Mouse (Mus musculus): ENCODE measurements around the gene Wnt10b. TPM values are rescaled to one million over a fixed set of nuclear protein-coding genes. Genes with fewer than 3 reads are reported as not detected.
"Not testable (repeated sequence)": the region's sequence is repeated elsewhere in the genome, so short reads cannot be mapped to it uniquely, and the experiment has no call there.

Wnt10b gene
- not detected in 3 replicates for total RNA-seq (2017)

GRCm38 (mm10) chr15:98777762-98778161, at the start of gene Wnt10b:
Gene Wnt10b, minus strand, starts transcription at chr15:98778150.
- no peak for ATAC-seq (replicated peaks; ENCODE audit: insufficient number of reproducible peaks, low FRiP score, low TSS enrichment, poor library complexity, severe bottlenecking)

- no peak for ATAC-seq (replicated peaks; ENCODE audit: insufficient number of reproducible peaks, low FRiP score, low TSS enrichment, poor library complexity, severe bottlenecking)
Measured at GRCm38 (mm10) chr15:98827611-98828011, 49.7 kb upstream of the Wnt10b start.

DNA sequence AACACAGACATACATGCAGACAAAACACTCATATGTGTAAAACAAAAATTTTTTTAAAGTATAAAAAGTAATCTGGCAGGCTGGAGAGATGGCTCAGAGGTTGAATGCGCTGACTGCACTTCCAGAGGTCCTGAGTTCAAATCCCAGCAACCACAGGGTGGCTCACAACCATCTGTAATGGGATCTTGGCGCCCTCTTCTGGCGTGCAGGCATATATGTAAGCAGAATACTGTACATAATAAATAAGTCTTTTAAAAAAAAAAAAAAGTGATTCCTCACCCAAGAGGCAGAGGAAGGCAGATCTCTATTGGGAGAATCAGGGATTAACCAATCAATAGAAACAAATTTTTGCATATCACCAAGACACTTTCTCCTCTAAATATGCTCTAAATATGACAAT, 45.5 kb upstream of the Wnt10b start:
- no peak for ATAC-seq (replicated peaks; ENCODE audit: insufficient number of reproducible peaks, low FRiP score, low TSS enrichment, poor library complexity, severe bottlenecking)

DNA sequence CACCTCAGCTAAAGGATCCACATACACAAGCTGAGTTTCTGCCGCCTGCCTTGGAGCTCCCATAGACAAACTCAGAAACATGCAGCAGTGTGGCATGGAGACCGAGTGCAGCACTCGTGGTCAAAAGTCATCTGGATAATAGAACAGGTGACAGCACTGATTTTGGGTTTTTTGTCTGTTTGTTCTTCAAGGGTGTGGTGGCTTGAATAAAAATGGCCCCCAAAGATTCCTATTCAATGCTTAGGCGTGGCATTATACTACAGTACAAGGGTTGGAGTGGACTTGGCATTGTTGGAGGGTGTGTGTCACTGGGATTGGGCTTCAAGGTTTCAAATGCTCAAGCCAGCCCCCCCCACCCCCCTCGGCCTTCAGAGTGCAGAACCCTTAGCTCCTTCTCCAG, 44.2 kb upstream of the Wnt10b start:
- no peak for ATAC-seq (replicated peaks; ENCODE audit: insufficient number of reproducible peaks, low FRiP score, low TSS enrichment, poor library complexity, severe bottlenecking)

DNA sequence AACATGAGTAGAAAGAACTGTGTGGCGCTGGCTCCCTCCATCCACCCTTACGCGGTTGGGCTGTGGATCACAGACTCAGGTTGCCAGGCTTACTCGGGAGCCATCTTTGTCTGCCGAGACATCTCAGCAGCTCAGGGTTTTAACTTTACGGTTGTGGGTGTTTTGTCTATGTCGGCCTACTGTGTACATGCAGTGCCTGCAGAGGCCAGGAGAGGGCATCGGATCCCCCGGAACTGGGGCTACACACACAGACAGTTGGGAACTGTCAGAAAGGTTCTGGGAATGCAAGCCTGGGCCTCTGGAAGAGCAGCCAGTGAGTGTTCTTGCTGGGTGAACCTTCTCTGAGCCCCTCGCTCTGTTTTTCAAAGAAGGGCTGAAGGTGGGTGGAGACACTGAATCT, 43.5 kb upstream of the Wnt10b start:
- peak; percentile 68 for ATAC-seq (replicated peaks; ENCODE audit: insufficient number of reproducible peaks, low FRiP score, low TSS enrichment, poor library complexity, severe bottlenecking)

GRCm38 (mm10) chr15:98820937-98821336, 43.0 kb upstream of the Wnt10b start:
- ATAC-seq (replicated peaks; ENCODE audit: insufficient number of reproducible peaks, low FRiP score, low TSS enrichment, poor library complexity, severe bottlenecking) = no peak

GRCm38 (mm10) chr15:98818171-98818570, 40.2 kb upstream of the Wnt10b start:
- no peak for ATAC-seq (replicated peaks; ENCODE audit: insufficient number of reproducible peaks, low FRiP score, low TSS enrichment, poor library complexity, severe bottlenecking)

DNA sequence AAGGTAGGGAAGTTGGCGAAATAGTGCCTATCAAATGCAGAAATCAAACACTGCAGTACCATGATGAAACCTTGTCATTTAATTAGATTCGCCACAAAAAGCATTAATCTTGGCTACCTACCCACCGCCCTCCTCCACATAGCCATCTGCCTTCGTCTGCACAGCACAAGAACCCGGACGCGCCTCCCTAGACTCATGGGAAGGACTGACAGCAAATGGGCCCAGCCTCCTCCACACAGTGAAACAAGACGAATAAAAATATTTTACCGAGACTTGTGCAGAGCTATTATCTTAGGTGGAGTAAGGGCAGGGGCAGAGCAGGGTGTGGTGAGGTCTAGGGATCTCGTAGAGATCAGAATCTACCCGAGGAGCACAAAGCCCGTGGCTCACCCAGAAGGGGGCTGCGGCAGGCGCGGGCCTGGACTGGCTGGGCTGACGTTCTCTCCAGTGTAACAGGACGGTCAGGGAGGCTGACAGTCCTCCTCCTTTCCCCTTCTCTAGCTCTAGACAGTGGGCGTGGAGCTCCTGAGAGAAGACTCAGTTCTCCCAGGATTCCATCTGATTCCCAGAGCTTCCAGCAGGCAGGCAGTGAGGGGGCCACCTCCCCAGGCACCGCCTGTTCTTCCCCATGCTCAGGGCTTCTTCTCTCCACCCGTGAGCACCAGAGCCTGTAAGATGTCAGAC, 34.9 kb upstream of the Wnt10b start:
- ATAC-seq (replicated peaks; ENCODE audit: insufficient number of reproducible peaks, low FRiP score, low TSS enrichment, poor library complexity, severe bottlenecking) = no peak

GRCm38 (mm10) chr15:98810212-98810611, 32.3 kb upstream of the Wnt10b start:
- not testable (repeated sequence) for ATAC-seq (replicated peaks; ENCODE audit: insufficient number of reproducible peaks, low FRiP score, low TSS enrichment, poor library complexity, severe bottlenecking)

DNA sequence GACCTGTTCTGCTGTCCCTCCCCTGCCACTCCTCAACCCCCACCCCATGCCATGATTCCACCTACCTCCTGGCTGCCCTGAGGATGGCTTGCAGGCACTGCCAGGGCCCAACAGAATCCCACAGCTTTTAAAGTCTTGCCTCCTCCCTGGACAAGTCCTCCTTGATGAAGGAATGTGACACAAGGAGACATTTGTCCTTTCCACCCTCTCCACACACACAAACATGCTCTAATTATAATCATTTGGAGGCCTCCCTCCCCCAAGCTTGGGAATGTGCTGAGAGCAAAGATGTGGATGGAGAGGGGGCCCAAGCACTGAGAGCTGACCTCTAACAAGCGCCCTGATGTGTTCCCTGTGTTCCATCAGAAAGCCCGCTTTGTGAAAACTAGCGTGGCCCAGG, 31.4 kb upstream of the Wnt10b start, which contains the start of gene Ddn:
Gene Ddn, minus strand, starts transcription at position 101 of the 400 bp plus-strand sequence.
- no peak for ATAC-seq (replicated peaks; ENCODE audit: insufficient number of reproducible peaks, low FRiP score, low TSS enrichment, poor library complexity, severe bottlenecking)

GRCm38 (mm10) chr15:98808651-98809134, 30.7 kb upstream of the Wnt10b start:
- no peak for ATAC-seq (replicated peaks; ENCODE audit: insufficient number of reproducible peaks, low FRiP score, low TSS enrichment, poor library complexity, severe bottlenecking)

DNA sequence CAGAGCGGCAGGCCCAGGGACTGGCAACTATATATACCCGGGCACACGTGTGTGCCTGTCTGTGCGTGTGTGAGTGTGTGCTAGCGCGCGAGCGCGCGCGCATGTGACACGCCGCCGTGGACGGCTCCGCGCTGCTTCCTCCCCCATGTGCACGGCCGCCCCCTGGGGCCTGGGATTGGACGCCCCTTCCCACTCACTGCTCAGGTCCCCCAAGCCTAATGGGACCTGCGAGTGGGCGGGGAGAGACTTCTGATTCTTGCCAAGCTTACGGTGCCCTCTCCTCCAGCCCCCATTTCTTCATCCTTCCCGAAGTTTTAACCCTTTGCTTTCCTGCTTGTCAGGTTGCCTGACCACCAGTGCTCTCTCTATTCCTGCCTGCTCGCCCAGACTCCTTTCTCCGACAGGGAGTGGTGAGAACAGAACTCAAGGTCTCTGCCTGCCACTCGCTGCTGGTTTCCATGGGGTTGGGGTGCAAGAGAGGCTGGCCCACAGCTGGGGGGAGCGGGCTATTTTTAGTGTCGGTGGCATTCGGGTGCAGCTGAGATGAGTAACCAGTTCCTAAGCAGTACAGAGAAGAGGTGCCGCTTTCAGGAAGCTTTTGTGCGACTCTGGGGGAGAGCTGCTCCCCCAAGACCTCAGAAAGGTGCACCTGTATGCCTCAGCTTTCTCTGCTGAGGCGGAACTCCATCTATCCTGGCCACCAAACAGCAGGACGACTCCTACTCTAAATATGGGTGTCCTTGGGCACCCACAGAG, 30.1 kb upstream of the Wnt10b start:
- no peak for ATAC-seq (replicated peaks; ENCODE audit: insufficient number of reproducible peaks, low FRiP score, low TSS enrichment, poor library complexity, severe bottlenecking)

- ATAC-seq (replicated peaks; ENCODE audit: insufficient number of reproducible peaks, low FRiP score, low TSS enrichment, poor library complexity, severe bottlenecking) = no peak
Measured at GRCm38 (mm10) chr15:98806809-98807770, 29.1 kb upstream of the Wnt10b start.

GRCm38 (mm10) chr15:98806071-98806808, 28.3 kb upstream of the Wnt10b start:
- no peak for ATAC-seq (replicated peaks; ENCODE audit: insufficient number of reproducible peaks, low FRiP score, low TSS enrichment, poor library complexity, severe bottlenecking)

DNA sequence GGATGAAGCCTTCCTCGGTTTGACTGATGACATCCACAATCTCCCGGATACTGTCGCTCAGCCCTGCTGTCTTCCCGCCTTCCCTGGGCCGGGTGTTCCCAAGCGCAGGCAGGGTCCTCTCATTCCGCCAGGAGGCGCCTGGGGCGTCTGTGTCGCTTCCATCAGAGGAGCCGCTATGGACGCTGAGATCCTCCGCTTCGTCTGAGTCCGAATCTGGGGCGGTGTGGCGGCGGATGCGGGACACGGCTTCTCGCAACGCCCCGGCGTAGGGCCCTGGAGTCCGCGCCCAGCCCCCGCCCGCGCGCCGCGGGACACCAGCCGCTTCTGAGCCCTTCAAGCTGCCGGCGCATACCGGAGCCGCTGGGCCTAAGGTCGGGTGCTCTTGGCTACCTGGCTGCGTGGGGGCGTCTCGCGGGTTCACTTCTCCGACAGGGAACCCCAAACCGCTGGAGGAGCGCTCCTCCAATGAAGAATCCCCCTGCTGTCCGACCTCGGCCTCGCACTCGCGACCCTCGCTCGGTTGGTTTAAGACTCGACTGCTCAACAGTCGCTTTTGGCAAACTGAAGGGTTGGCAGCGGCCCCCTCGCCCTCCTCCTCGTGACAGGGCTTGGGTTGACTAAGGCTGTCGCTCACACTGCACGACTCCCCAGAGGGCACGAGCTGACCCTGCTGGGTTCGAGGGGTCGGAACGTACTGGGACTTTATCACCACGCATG, 27.5 kb upstream of the Wnt10b start:
- no peak for ATAC-seq (replicated peaks; ENCODE audit: insufficient number of reproducible peaks, low FRiP score, low TSS enrichment, poor library complexity, severe bottlenecking)

- peak; percentile 37 for ATAC-seq (replicated peaks; ENCODE audit: insufficient number of reproducible peaks, low FRiP score, low TSS enrichment, poor library complexity, severe bottlenecking)
Measured at GRCm38 (mm10) chr15:98804054-98804453, 26.1 kb upstream of the Wnt10b start.

- no peak for ATAC-seq (replicated peaks; ENCODE audit: insufficient number of reproducible peaks, low FRiP score, low TSS enrichment, poor library complexity, severe bottlenecking)
Measured at GRCm38 (mm10) chr15:98802926-98803325, 25.0 kb upstream of the Wnt10b start.

- peak; percentile 61; the same call in 1 of the 2 replicates for ATAC-seq (replicated peaks; ENCODE audit: insufficient number of reproducible peaks, low FRiP score, low TSS enrichment, poor library complexity, severe bottlenecking)
Measured at GRCm38 (mm10) chr15:98799396-98799795, 21.4 kb upstream of the Wnt10b start.

All from monocyte, adult 5-6 weeks (primary cell).